Mouse (Mus musculus): ENCODE results near the gene Pcid2.

DNA sequence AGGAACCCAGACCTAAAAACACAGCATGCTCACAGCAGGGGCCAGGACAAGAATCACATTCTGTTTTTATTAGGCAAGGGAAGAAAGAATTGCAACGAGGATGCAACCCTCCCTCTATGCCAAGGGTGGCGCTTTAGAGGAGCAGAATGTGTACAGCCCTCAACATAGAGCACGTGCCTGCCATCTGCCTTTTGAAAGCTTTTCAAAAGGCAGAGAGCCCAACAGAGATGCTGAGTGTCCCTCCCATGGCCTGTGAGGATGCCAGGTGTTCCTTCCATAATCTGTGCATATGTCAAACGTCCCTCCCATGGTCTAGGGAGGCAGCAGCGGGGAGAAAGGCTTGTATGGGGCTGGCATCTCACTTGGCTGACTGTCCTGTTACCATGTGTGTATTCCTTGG, 57.6 kb downstream of the Pcid2 start:
- TF ChIP-seq ZC3H11A (IDR thresholded peaks at IDR 0.05; ENCODE audit: low read depth, low read length) (no peak), POLR2A (IDR thresholded peaks at IDR 0.05; ENCODE audit: control insufficient read depth in 1 of 2, insufficient read depth in 1 of 2, low read depth in 1 of 2, low read length in 2 of 2, poor library complexity in 1 of 2) (no peak), ELF1 (IDR thresholded peaks at IDR 0.05; ENCODE audit: low read depth, low read length) (no peak), ETS1 (IDR thresholded peaks at IDR 0.05; ENCODE audit: low read depth, low read length) (no peak), MAX (IDR thresholded peaks at IDR 0.05; ENCODE audit: low read length) (no peak), SIN3A (IDR thresholded peaks at IDR 0.05; ENCODE audit: low read length) (no peak), USF1 (IDR thresholded peaks at IDR 0.05; ENCODE audit: low read depth, low read length) (no peak), POLR2AphosphoS5 (IDR thresholded peaks at IDR 0.05; ENCODE audit: borderline replicate concordance, low read depth, low read length) (no peak), EP300 (IDR thresholded peaks at IDR 0.05; ENCODE audit: low read depth in 1 of 2, low read length in 2 of 2) (no peak), JUND (IDR thresholded peaks at IDR 0.05; ENCODE audit: low read depth, low read length) (no peak), HCFC1 (IDR thresholded peaks at IDR 0.05; ENCODE audit: low read depth, low read length) (no peak), CTCF (IDR thresholded peaks at IDR 0.05 in 2 of 3, conservative IDR thresholded peaks at IDR 0.05 in 1 of 3; ENCODE audit: control insufficient read depth in 1 of 3, insufficient read depth in 1 of 3, low read depth in 2 of 3, low read length in 3 of 3, poor library complexity in 1 of 3, severe bottlenecking in 1 of 3) (no peak), MAFK (IDR thresholded peaks at IDR 0.05; ENCODE audit: borderline replicate concordance, low read depth, low read length) (no peak)
